Mouse (Mus musculus) kidney, embryonic 14.5 days (tissue): Measurements from ENCODE around the gene Gpn3. TPM values are rescaled to one million over a fixed set of nuclear protein-coding genes. Genes with fewer than 3 reads are reported as not detected.
A peak's percentile ranks its signal among the peaks of the same experiment; 100 is the strongest.

Experiments
- ATAC-seq: fragments of 200-750 bp; cut with Nextera tagmentation; 2 replicates; pipeline ENCODE4 v1.8.0; 2017; ENCODE audit warnings: moderate number of reproducible peaks, mild to moderate bottlenecking, moderate TSS enrichment, moderate library complexity; ENCODE audit not compliant: low FRiP score, low TSS enrichment
- H3K27ac ChIP-seq: fragments of 300-500 bp; sonication (generic); 2 replicates; pipeline ENCODE4 v1.5.1; 2014; ENCODE audit warnings: low read depth, mild to moderate bottlenecking, low read length, moderate library complexity, mixed read lengths
- H3K27me3 ChIP-seq: fragments of 300-500 bp; sonication (generic); 2 replicates; pipeline ENCODE4 v1.6.1; 2014; ENCODE audit warnings: mild to moderate bottlenecking, low read length; ENCODE audit not compliant: control insufficient read depth, insufficient read depth
- H3K36me3 ChIP-seq: fragments of 300-500 bp; sonication (generic); 2 replicates; pipeline ENCODE4 v1.6.1; 2014; ENCODE audit warnings: low read length, mixed read lengths; ENCODE audit not compliant: control insufficient read depth, insufficient read depth
- H3K4me1 ChIP-seq: fragments of 300-500 bp; sonication (generic); 2 replicates; pipeline ENCODE4 v1.6.1; 2014; ENCODE audit warnings: low read length, mixed read lengths; ENCODE audit not compliant: control insufficient read depth, insufficient read depth
- H3K4me2 ChIP-seq: fragments of 300-500 bp; sonication (generic); replicated peaks from 2 replicates; pipeline ENCODE4 v1.6.1; 2014; ENCODE audit warnings: low read depth, mild to moderate bottlenecking, low read length
- H3K4me3 ChIP-seq: fragments of 300-500 bp; sonication (generic); 2 replicates; pipeline ENCODE4 v1.5.1; 2014; ENCODE audit warnings: mild to moderate bottlenecking, low read length
- H3K9ac ChIP-seq: fragments of 300-500 bp; sonication (generic); 2 replicates; pipeline ENCODE4 v1.6.1; 2014; ENCODE audit warnings: low read depth, mild to moderate bottlenecking, low read length, moderate library complexity
- H3K9me3 ChIP-seq: fragments of 300-500 bp; sonication (generic); 2 replicates; pipeline ENCODE4 v1.6.1; 2016; ENCODE audit warnings: low read length; ENCODE audit not compliant: control insufficient read depth
- WGBS: fragments of 180-500 bp; shearing (Covaris S2); extraction: QIAGEN DNeasy Blood & Tissue Kit; methylation state at CpG from one replicate; pipeline ENCODE4 v1.1.7; 2014; 5-methylcytosine and 5-hydroxymethylcytosine counted together
- polyA plus RNA-seq: library from polyadenylated mRNA; unstranded; fragments of >200 nt; fragmentation: Nextera tagmentation; extraction: Ambion mirVana; gene quantifications from 2 replicates; pipeline ENCODE4 v1.2.1, GENCODE M21; 2014

Gpn3 gene
- polyA plus RNA-seq, 1 experiment from 2014 or later: 82.6 TPM

DNA sequence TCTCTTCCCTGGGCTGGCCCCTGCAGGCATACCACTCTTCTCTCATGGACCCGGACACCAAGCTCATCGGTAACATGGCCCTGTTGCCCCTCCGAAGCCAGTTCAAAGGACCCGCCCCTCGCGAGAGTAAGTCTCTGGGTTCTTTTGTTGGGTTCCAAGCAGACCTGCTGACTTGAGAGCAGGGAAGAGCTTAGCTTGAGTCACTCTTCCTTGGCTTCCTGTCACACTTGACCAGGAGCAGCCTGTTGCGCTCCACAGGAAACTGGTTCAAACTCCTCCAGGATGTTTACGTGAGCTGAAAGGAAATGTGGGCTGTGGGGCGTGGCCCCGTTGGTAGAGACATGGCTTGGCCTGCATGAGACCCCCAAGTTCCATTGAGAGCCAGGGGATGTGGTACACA is 25.1 kb downstream of the Gpn3 start:
- 86% methylated on average over 10 of the region's 10 CpGs for WGBS

GRCm38 (mm10) chr5:122397495-122397894 is 25.8 kb downstream of the Gpn3 start:
- H3K36me3 ChIP-seq: peaks cover 41% of the 10 kb centered on the region
- no peaks in the 10 kb centered on the region for H3K27me3 ChIP-seq
- H3K9me3 ChIP-seq: no peaks in the 10 kb centered on the region
- H3K4me3 ChIP-seq: no peak overlapping the region
- no peak overlapping the region; the same call in 1 of the 2 replicates for H3K27ac ChIP-seq
- no peak overlapping the region for H3K4me2 ChIP-seq
- H3K4me1 ChIP-seq: peaks cover 5% of the 10 kb centered on the region; the same call in 1 of the 2 replicates
- 91% methylated on average over 8 of the region's 8 CpGs for WGBS
- no peak overlapping the region for H3K9ac ChIP-seq
- ATAC-seq: no peak

More for the DNA sequence above, 25.1 kb downstream of the Gpn3 start:
- Histone ChIP-seq H3K4me1 (peaks cover 7% of the 10 kb centered on the region; the same call in 1 of the 2 replicates), H3K4me2 (no peak overlapping the region), H3K9ac (no peak overlapping the region), H3K4me3 (no peak overlapping the region), H3K36me3 (peaks cover 35% of the 10 kb centered on the region), H3K9me3 (no peaks in the 10 kb centered on the region), H3K27ac (peak overlapping the region; percentile 55; the same call in 1 of the 2 replicates), H3K27me3 (no peaks in the 10 kb centered on the region)
- no peak for ATAC-seq

GRCm38 (mm10) chr5:122399871-122400270 is 28.2 kb downstream of the Gpn3 start:
- Histone ChIP-seq H3K27ac (no peak overlapping the region), H3K9me3 (no peaks in the 10 kb centered on the region), H3K27me3 (no peaks in the 10 kb centered on the region), H3K4me3 (no peak overlapping the region), H3K36me3 (peaks cover 63% of the 10 kb centered on the region), H3K4me1 (no peaks in the 10 kb centered on the region), H3K4me2 (no peak overlapping the region), H3K9ac (no peak overlapping the region)
- no peak for ATAC-seq
- 89% methylated on average over 8 of the region's 8 CpGs for WGBS

DNA sequence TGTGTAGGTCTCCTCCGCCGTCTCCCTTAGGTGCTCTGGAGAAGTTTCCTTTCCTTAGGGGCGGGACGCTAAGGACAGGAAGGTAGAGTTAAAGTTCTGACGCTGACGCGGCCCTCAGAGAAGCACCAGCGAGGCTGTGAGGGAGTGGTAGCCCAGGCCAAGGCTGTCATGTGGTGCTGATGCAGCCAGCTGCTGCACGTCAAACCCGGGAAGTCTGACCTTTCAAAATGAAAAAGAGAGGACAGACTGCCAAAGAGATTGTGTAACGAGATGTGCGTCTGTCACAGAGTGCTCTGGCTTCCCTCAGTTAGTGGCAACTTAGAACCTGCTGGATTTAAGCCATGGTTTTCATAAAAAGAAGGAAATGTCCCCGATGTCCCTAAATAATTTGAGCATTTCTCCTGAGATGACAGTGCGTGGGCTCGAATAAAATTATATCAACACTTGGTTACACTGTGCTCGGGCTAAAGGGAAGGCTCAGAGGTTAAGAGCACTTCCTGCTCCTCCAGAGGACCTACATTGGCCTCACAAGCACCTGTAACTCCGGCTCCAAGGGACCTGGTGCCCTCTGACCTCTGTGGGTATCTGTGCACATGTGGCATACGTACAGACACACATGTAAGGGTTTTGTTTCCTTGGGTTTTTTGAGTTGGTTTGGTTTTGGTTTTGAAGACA is 29.1 kb downstream of the Gpn3 start:
- Histone ChIP-seq H3K9ac (no peak overlapping the region), H3K36me3 (peaks cover 70% of the 10 kb centered on the region), H3K9me3 (no peaks in the 10 kb centered on the region), H3K27ac (no peak overlapping the region), H3K27me3 (no peaks in the 10 kb centered on the region), H3K4me3 (no peak overlapping the region), H3K4me2 (no peak overlapping the region), H3K4me1 (no peaks in the 10 kb centered on the region)
- no peak for ATAC-seq
- WGBS: 69% methylated on average over 18 of the region's 18 CpGs

- WGBS: 26% methylated on average over 8 of the region's 8 CpGs
- no peak for ATAC-seq
- H3K36me3 ChIP-seq: peaks cover 74% of the 10 kb centered on the region
These were observed 29.6 kb downstream of the Gpn3 start for GRCm38 (mm10) chr5:122401303-122401640.

GRCm38 (mm10) chr5:122402160-122402559 is 30.5 kb downstream of the Gpn3 start:
- WGBS: 85% methylated on average over 13 of the region's 13 CpGs
- Histone ChIP-seq H3K27me3 (no peaks in the 10 kb centered on the region), H3K9me3 (0 out of 2 replicates have a peak, but pooled peaks cover 3% of the 10 kb centered on the region), H3K4me3 (no peak overlapping the region), H3K9ac (no peak overlapping the region), H3K36me3 (peaks cover 76% of the 10 kb centered on the region), H3K4me1 (no peaks in the 10 kb centered on the region), H3K4me2 (no peak overlapping the region), H3K27ac (no peak overlapping the region)
- 0 out of 2 replicates have a peak, but pooled peaks have one; percentile 12 for ATAC-seq

More at GRCm38 (mm10) chr5:122401303-122401640, 29.6 kb downstream of the Gpn3 start:
- H3K9me3 ChIP-seq: no peaks in the 10 kb centered on the region
- H3K4me1 ChIP-seq: no peaks in the 10 kb centered on the region
- H3K27ac ChIP-seq: no peak overlapping the region
- H3K9ac ChIP-seq: no peak overlapping the region
- no peak overlapping the region for H3K4me3 ChIP-seq
- no peaks in the 10 kb centered on the region for H3K27me3 ChIP-seq
- no peak overlapping the region for H3K4me2 ChIP-seq

- WGBS: 88% methylated on average over 5 of the region's 5 CpGs
- Histone ChIP-seq H3K4me2 (no peak overlapping the region), H3K4me1 (no peaks in the 10 kb centered on the region), H3K9me3 (0 out of 2 replicates have a peak, but pooled peaks cover 3% of the 10 kb centered on the region), H3K27ac (no peak overlapping the region), H3K36me3 (peaks cover 74% of the 10 kb centered on the region), H3K27me3 (no peaks in the 10 kb centered on the region), H3K4me3 (no peak overlapping the region), H3K9ac (no peak overlapping the region)
- ATAC-seq: no peak
These were observed 31.1 kb downstream of the Gpn3 start for GRCm38 (mm10) chr5:122402772-122403171.

- Histone ChIP-seq H3K27ac (no peak overlapping the region), H3K9ac (no peak overlapping the region), H3K4me1 (no peaks in the 10 kb centered on the region), H3K9me3 (0 out of 2 replicates have a peak, but pooled peaks cover 3% of the 10 kb centered on the region), H3K4me2 (no peak overlapping the region), H3K36me3 (peaks cover 68% of the 10 kb centered on the region), H3K4me3 (no peak overlapping the region), H3K27me3 (no peaks in the 10 kb centered on the region)
- no peak for ATAC-seq
- 95% methylated on average over 12 of the region's 12 CpGs for WGBS
These were observed 31.7 kb downstream of the Gpn3 start for GRCm38 (mm10) chr5:122403362-122403761.

DNA sequence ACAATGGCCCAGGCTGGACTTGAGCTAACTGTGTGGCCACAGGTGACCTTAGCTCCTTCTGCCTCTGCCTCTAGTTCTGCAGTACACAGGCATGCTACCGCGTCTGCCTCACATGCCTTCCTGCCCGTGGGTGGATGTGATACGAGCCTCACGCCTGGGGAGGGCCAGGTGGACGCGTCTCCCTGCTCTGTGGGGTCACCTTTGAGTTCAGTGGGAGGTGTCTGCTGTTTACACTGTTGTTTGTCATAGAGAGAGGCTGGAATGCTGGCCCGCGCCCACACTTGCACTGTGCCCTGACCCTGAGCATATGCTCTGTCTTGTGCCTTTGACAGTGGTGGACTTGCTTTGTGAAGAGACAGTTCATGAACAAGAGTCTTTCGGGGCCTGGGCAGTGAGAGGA is 33.9 kb downstream of the Gpn3 start:
- H3K9ac ChIP-seq: no peak overlapping the region
- H3K4me2 ChIP-seq: no peak overlapping the region
- H3K9me3 ChIP-seq: 0 out of 2 replicates have a peak, but pooled peaks cover 3% of the 10 kb centered on the region
- 86% methylated on average over 10 of the region's 10 CpGs for WGBS
- H3K4me3 ChIP-seq: no peak overlapping the region
- H3K27ac ChIP-seq: no peak overlapping the region
- H3K27me3 ChIP-seq: no peaks in the 10 kb centered on the region
- no peak for ATAC-seq
- peaks cover 60% of the 10 kb centered on the region for H3K36me3 ChIP-seq
- no peaks in the 10 kb centered on the region for H3K4me1 ChIP-seq
